Mouse (Mus musculus) midbrain, embryonic 15.5 days (tissue): ENCODE measurements around the gene Higd1c. TPM values are rescaled to one million over a fixed set of nuclear protein-coding genes. Genes with fewer than 3 reads are reported as not detected.

Experiments used
- ATAC-seq: fragments of 200-750 bp; cut with Nextera tagmentation; replicated peaks from 2 replicates; pipeline ENCODE4 v1.8.0; 2017; ENCODE audit warnings: moderate TSS enrichment
- H3K27ac ChIP-seq: fragments of 300-500 bp; sonication (generic); 2 replicates; pipeline ENCODE4 v1.5.1; 2015; ENCODE audit warnings: mild to moderate bottlenecking, inconsistent platforms
- H3K27me3 ChIP-seq: fragments of 300-500 bp; sonication (generic); replicated peaks from 2 replicates; pipeline ENCODE4 v1.6.1; 2015; ENCODE audit warnings: inconsistent platforms
- H3K36me3 ChIP-seq: fragments of 300-500 bp; sonication (generic); replicated peaks from 2 replicates; pipeline ENCODE4 v1.6.1; 2015; ENCODE audit warnings: inconsistent platforms
- H3K4me1 ChIP-seq: fragments of 300-500 bp; sonication (generic); 2 replicates; pipeline ENCODE4 v1.6.1; 2015; ENCODE audit warnings: inconsistent platforms
- H3K4me2 ChIP-seq: fragments of 300-500 bp; sonication (generic); 2 replicates; pipeline ENCODE4 v1.6.1; 2015; ENCODE audit warnings: inconsistent platforms, mild to moderate bottlenecking, moderate library complexity
- H3K4me3 ChIP-seq: fragments of 300-500 bp; sonication (generic); 2 replicates; pipeline ENCODE4 v1.5.1; 2015; ENCODE audit warnings: mild to moderate bottlenecking, inconsistent platforms
- H3K9ac ChIP-seq: fragments of 300-500 bp; sonication (generic); 2 replicates; pipeline ENCODE4 v1.6.1; 2015; ENCODE audit warnings: mild to moderate bottlenecking, inconsistent platforms
- H3K9me3 ChIP-seq: fragments of 300-500 bp; sonication (generic); 2 replicates; pipeline ENCODE4 v1.6.1; 2016; ENCODE audit warnings: inconsistent platforms
- WGBS: fragments of 180-500 bp; shearing (Covaris S2); methylation state at CpG from one replicate; pipeline ENCODE4 v1.1.7; 2015; ENCODE audit warnings: mixed read lengths; 5-methylcytosine and 5-hydroxymethylcytosine counted together
- polyA plus RNA-seq: library from polyadenylated mRNA; unstranded; fragments of >200 nt; fragmentation: Nextera tagmentation; extraction: Ambion mirVana; gene quantifications from 2 replicates; pipeline ENCODE4 v1.2.1, GENCODE M21; 2015

Gene Higd1c
- polyA plus RNA-seq, 1 experiment from 2014 or later: not detected

DNA sequence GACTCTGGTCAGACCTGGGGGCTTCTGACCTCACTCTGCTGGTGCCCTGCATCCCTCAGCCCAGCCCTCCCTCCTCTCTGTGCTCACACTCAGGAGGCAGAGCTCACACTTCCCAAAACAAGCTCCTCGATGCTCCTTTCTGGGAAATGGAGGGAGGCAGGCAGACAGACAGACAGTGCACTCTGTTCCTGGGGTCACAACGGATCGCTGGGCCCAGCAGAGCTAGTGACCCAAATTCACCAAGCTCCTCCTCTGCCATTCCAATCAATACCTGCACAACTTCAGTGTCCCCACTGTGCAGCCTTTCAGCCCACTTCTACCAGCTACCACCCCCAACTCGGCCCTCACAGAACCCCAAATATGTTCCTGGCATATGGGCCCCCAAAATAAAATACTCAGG is 37.5 kb downstream of the Higd1c start:
- H3K36me3 ChIP-seq: peaks cover 58% of the 10 kb centered on the region

DNA sequence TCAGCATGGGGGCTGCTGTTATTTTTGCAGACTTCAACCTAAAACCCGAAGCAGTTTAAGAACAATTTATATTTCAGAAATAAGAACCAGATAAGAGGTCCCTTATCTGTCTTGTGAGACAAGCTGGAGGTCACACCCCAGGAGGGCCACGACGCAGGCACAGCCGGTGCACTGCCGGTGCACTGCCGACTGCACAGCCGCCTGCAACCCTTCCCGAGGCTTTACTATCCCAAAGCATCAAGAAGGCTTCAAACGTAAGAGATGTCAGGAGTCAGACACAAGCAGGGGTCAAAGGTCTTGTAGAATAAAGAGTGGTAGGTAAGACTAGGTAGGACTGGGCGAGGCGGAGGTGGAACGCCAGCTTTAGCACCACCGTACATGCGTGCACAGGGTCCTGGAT is 38.0 kb downstream of the Higd1c start:
- no peaks in the 10 kb centered on the region for H3K4me1 ChIP-seq
- WGBS: 92% methylated on average over 14 of the region's 14 CpGs

More for the DNA sequence above, 37.5 kb downstream of the Higd1c start:
- H3K27me3 ChIP-seq: no peaks in the 10 kb centered on the region
- WGBS: 84% methylated on average over 4 of the region's 4 CpGs
- H3K4me3 ChIP-seq: no peak overlapping the region
- H3K9me3 ChIP-seq: no peaks in the 10 kb centered on the region
- ATAC-seq: no peak
- no peaks in the 10 kb centered on the region for H3K4me1 ChIP-seq
- H3K4me2 ChIP-seq: no peak overlapping the region
- H3K9ac ChIP-seq: no peak overlapping the region
- H3K27ac ChIP-seq: no peak overlapping the region

DNA sequence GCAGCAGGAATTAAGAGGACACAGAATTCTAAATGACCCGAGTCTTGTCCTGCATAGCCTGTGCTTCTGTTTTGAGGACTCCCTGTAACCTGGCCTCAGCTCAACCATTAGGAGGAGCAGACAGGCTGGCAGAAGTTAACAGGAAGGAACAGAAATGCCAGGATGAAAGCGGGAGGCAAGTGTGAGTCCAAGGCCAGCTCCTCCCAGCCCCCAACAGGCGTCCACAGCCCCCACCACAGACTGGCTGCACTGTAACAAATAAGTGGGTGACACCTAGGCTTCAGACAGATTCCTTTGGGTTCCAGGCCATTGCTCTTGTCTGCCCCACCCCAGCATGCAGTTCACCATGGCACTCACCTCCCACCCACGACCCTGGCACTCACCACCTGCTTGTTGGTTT is 38.5 kb downstream of the Higd1c start:
- no peaks in the 10 kb centered on the region for H3K4me1 ChIP-seq
- no peaks in the 10 kb centered on the region for H3K9me3 ChIP-seq
- WGBS: 84% methylated on average over 4 of the region's 4 CpGs
- H3K4me2 ChIP-seq: no peak overlapping the region
- H3K9ac ChIP-seq: no peak overlapping the region
- no peak for ATAC-seq
- no peak overlapping the region for H3K4me3 ChIP-seq
- no peak overlapping the region for H3K27ac ChIP-seq
- no peaks in the 10 kb centered on the region for H3K27me3 ChIP-seq
- peaks cover 50% of the 10 kb centered on the region for H3K36me3 ChIP-seq

More for the DNA sequence above, 38.0 kb downstream of the Higd1c start:
- H3K9me3 ChIP-seq: no peaks in the 10 kb centered on the region
- no peaks in the 10 kb centered on the region for H3K27me3 ChIP-seq
- H3K4me3 ChIP-seq: no peak overlapping the region
- no peak overlapping the region for H3K4me2 ChIP-seq
- H3K36me3 ChIP-seq: peaks cover 53% of the 10 kb centered on the region
- H3K9ac ChIP-seq: no peak overlapping the region
- H3K27ac ChIP-seq: no peak overlapping the region
- no peak for ATAC-seq

DNA sequence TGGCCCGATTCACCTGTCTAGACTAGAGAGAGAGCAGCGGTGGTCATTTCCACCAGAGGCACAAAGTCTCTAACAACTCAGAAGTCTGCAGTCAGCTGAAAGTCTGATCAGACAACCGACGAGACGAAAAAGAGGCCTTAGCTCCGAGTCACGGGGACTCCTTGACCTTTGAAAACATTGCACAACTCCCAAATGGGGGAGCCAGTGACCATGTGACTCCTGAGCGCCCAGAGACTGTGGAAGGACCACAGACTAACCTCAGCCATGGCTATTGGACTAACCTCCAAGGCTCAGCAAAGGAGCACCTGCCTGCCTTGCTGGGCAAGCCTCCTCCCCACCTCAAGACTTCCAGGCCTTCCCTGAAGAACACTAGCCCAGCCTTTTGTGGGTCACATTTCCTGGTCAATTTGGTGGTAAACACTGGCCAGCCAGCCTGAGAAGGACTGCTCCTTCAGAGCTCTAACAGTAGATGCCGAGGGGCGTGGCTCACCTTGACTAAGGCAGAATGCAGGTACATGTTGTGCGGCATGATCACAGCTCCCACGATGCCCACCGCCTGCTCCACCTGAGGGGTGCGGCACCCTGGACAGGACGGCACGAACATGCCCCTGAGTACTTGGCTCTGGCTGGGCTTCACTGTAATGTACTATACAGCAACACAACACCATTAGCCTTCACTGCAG is 39.1 kb downstream of the Higd1c start:
- no peak overlapping the region for H3K4me3 ChIP-seq
- H3K36me3 ChIP-seq: peaks cover 50% of the 10 kb centered on the region
- no peak overlapping the region for H3K9ac ChIP-seq
- ATAC-seq: no peak
- 91% methylated on average over 16 of the region's 16 CpGs for WGBS
- no peak overlapping the region for H3K4me2 ChIP-seq
- no peak overlapping the region for H3K27ac ChIP-seq
- no peaks in the 10 kb centered on the region for H3K4me1 ChIP-seq
- H3K9me3 ChIP-seq: no peaks in the 10 kb centered on the region
- no peaks in the 10 kb centered on the region for H3K27me3 ChIP-seq

DNA sequence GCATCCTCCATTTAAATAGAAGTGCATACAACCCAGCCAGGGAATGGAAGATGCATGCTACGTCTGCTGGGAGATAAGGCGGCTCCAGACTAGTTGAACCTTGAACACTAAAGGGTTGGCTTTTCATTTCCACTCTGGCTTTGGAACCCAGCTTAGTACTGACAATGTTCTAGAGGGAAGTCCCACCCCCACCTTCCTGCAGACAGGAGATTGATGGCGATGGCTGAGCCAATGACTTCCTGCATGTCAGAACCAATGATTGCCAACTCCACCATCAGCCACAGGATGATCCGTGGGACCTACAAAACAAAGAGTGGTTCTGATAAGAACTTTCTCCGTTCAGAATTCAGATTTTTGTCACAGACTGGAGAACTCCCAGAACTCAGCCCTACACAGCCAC is 41.7 kb downstream of the Higd1c start:
- no peak for ATAC-seq
- WGBS: 93% methylated on average over 5 of the region's 5 CpGs
- H3K4me3 ChIP-seq: no peak overlapping the region
- H3K36me3 ChIP-seq: peaks cover 28% of the 10 kb centered on the region
- no peak overlapping the region for H3K27ac ChIP-seq
- H3K9ac ChIP-seq: no peak overlapping the region
- H3K4me2 ChIP-seq: no peak overlapping the region
- H3K27me3 ChIP-seq: no peaks in the 10 kb centered on the region
- no peaks in the 10 kb centered on the region for H3K4me1 ChIP-seq
- no peaks in the 10 kb centered on the region for H3K9me3 ChIP-seq

DNA sequence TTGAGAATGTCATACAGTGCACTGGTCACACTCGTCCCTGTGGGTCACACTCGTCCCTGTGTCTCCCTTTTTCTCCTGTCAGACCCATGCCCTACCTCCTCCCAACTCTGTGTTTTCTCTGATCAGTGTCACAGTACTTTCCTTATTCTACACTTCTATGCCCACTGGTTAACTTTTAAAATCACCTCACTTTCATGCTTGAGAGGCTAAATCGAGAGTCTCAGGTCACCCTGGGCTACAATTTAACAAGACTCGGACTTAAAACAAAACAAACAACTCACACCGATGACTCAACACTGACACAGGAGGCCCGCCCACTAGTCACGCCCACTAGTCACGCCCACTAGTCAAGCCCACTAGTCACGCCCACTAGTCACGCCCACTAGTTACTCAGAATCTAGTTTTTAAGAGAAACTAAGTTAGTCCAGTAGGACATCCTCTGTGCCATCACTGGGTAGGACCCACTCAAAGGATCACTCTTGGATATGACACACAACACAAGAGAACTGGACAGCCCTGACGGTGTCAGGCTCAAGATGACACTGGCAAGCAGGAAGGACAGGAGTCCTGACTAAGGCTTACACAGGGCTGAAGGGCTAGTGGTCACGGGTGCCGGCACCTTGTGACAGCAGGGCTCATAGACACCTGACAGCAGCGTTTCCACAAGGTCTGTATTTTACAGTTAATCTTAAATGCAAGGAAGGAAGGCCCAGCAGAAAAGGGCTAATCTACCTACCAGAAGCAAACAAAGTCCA is 46.8 kb downstream of the Higd1c start:
- no peak overlapping the region for H3K4me2 ChIP-seq
- H3K27ac ChIP-seq: no peak overlapping the region
- H3K36me3 ChIP-seq: peaks cover 12% of the 10 kb centered on the region; the same call in 1 of the 2 replicates
- H3K9ac ChIP-seq: no peak overlapping the region
- no peaks in the 10 kb centered on the region for H3K9me3 ChIP-seq
- 66% methylated on average over 14 of the region's 14 CpGs for WGBS
- no peaks in the 10 kb centered on the region for H3K4me1 ChIP-seq
- ATAC-seq: no peak
- no peak overlapping the region for H3K4me3 ChIP-seq
- H3K27me3 ChIP-seq: no peaks in the 10 kb centered on the region

DNA sequence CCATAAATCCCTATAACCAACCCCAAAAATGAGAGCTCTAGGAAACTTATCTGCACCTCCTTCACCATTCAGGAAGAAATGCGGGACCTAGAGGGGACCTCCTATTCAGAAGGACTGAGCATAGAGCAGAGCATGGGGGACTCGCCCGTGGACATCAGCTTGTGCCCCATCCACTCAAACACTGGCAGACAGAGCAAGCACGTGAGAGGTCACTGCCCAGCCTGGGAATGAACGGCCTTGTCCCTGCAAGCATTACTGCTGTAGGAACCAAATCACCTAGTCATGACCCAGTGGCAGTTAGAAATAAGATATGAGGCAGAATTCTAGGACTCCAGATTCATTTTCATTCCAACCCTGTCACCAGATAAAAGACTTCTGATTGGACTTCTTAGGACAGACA is 47.4 kb downstream of the Higd1c start:
- no peaks in the 10 kb centered on the region for H3K27me3 ChIP-seq
- H3K4me2 ChIP-seq: no peak overlapping the region
- no peak for ATAC-seq
- H3K9me3 ChIP-seq: no peaks in the 10 kb centered on the region
- no peak overlapping the region for H3K9ac ChIP-seq
- H3K4me3 ChIP-seq: no peak overlapping the region
- no peak overlapping the region for H3K27ac ChIP-seq
- peaks cover 9% of the 10 kb centered on the region; the same call in 1 of the 2 replicates for H3K36me3 ChIP-seq
- H3K4me1 ChIP-seq: no peaks in the 10 kb centered on the region
- WGBS: 92% methylated on average over 5 of the region's 5 CpGs

DNA sequence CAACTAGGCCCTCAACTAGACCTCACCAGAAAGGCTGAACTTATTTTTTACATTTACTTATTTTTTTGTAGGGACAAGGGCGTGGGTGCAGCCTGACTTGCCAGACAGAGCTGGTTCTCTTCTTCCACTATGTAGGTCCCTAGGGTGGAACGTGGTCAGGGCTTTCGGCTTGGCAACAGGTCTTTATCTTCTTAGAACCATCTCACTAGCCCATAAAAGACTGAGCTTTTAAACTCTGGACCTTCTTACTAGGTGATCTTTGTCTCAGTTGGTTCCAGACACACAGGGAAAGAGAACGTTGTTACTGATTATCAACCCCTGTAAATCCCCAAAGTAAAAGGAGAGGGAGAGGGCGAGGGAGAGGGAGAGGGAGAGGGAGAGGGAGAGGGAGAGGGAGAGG is 49.0 kb downstream of the Higd1c start:
- Histone ChIP-seq H3K9me3 (no peaks in the 10 kb centered on the region), H3K4me3 (no peak overlapping the region), H3K27me3 (no peaks in the 10 kb centered on the region), H3K27ac (no peak overlapping the region), H3K4me1 (no peaks in the 10 kb centered on the region), H3K36me3 (peaks cover 4% of the 10 kb centered on the region; the same call in 1 of the 2 replicates), H3K9ac (no peak overlapping the region), H3K4me2 (no peak overlapping the region)
- no peak for ATAC-seq
- WGBS: 77% methylated on average over 4 of the region's 5 CpGs

DNA sequence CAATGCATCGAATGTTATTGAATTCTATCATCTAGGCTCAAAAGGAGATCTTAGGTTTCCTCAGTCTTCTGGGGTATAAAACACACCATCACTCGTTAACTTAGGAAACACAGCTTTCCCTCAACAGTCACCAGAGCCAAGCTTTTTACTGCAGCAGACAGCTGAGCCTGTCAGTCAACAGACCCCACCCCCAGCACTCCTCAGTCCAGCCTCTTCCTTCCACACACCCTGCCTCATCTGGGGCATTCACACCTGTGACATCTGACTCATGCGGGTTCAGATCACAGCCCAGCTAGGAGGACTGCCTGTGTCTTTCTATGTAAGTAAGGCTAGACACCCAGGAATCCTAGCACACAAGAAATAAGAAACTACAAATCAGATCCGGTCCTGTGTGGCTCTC is 49.7 kb downstream of the Higd1c start:
- ATAC-seq: no peak
- no peak overlapping the region for H3K4me2 ChIP-seq
- H3K4me1 ChIP-seq: peaks cover under 1% of the 10 kb centered on the region; the same call in 1 of the 2 replicates
- 86% methylated on average over 4 of the region's 4 CpGs for WGBS
- no peak overlapping the region for H3K9ac ChIP-seq
- H3K4me3 ChIP-seq: no peak overlapping the region
- no peaks in the 10 kb centered on the region for H3K9me3 ChIP-seq
- H3K27me3 ChIP-seq: no peaks in the 10 kb centered on the region
- no peak overlapping the region for H3K27ac ChIP-seq
- no peaks in the 10 kb centered on the region; the same call in 1 of the 2 replicates for H3K36me3 ChIP-seq

DNA sequence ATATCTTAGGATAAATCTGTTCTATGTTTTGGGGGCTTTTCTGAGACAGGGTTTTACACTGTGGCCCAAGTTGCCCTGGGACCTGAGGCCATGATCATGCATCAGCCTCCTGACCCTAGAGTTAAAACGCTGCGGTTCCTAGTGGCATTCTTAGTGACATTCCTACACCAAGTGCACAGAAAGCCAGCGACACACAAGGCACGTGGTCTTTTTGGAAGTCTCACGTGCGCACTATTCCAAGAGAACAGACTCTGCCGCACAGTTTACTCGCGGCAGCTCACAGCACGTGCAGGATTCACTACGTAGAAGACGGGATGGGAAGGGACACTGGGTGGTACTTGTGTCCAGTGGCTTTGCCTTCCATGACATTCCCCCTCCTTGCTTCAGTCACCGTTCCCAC is 50.6 kb downstream of the Higd1c start:
- ATAC-seq: no peak
- Histone ChIP-seq H3K9ac (no peak overlapping the region), H3K27me3 (no peaks in the 10 kb centered on the region), H3K4me1 (peaks cover 10% of the 10 kb centered on the region), H3K36me3 (no peaks in the 10 kb centered on the region; the same call in 1 of the 2 replicates), H3K27ac (no peak overlapping the region), H3K9me3 (no peaks in the 10 kb centered on the region), H3K4me2 (no peak overlapping the region), H3K4me3 (no peak overlapping the region)
- 95% methylated on average over 13 of the region's 13 CpGs for WGBS

DNA sequence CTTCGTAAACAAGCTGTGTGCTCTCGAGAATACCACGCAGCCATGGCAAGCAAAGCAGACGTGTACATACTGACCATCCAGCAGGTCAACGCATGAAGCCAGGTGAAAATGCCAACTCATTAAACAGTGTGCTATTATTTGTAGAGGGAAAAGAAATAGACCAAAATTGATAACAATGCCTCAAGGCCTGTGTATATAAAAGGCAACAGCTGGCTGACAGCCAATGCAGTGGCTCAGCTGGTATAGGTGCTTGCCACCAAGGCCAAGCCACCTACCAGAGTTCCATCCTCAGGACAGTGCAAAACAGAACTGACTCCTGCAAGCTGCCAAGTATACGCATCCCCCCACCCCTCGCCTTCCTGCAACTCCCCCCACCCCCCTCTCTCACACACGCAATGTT is 51.3 kb downstream of the Higd1c start:
- Histone ChIP-seq H3K27me3 (no peaks in the 10 kb centered on the region), H3K4me1 (peaks cover 17% of the 10 kb centered on the region), H3K9ac (no peak overlapping the region), H3K9me3 (no peaks in the 10 kb centered on the region), H3K27ac (no peak overlapping the region), H3K4me2 (no peak overlapping the region), H3K36me3 (no peaks in the 10 kb centered on the region; the same call in 1 of the 2 replicates), H3K4me3 (no peak overlapping the region)
- 89% methylated on average over 8 of the region's 8 CpGs for WGBS
- ATAC-seq: no peak

DNA sequence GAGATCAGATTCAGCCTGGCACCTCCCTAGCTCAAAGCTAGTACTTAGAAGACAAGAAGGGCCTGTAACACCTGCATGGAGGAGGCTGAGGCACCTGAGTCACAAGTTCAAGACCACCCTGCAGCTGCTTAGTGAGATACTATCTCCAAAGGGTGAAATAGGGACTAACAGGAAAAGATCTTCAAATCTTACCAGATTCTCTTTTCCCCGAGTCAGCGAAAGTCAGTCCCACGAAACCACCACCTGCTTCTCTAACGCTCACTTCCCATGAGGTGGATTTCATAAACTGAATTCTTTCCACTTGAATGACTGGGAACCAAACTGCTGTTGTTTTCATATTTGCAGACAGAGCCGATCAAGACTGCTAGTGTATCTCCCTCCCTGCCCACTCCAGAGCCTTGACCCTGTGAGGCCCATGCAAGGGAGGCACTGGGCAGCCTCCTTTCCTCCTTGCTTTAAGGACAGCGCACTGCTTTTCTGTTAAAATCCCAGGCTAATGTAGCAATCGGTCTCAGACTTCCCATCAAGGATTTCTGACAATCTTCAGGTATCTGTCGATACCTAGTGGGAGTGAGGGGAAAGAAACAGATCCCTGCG is 53.6 kb downstream of the Higd1c start:
- Histone ChIP-seq H3K4me1 (peaks cover 32% of the 10 kb centered on the region), H3K9ac (no peak overlapping the region), H3K9me3 (no peaks in the 10 kb centered on the region), H3K4me3 (no peak overlapping the region), H3K36me3 (no peaks in the 10 kb centered on the region), H3K27ac (no peak overlapping the region), H3K27me3 (no peaks in the 10 kb centered on the region), H3K4me2 (no peak overlapping the region)
- 88% methylated on average over 9 of the region's 9 CpGs for WGBS
- no peak for ATAC-seq
